Mouse (Mus musculus): Measurements from ENCODE around the gene Xylt1.

Xylt1 gene

GRCm38 (mm10) chr7:117522092-117522635 lies 141.4 kb downstream of the Xylt1 start:
- no peak for DNase-seq

DNA sequence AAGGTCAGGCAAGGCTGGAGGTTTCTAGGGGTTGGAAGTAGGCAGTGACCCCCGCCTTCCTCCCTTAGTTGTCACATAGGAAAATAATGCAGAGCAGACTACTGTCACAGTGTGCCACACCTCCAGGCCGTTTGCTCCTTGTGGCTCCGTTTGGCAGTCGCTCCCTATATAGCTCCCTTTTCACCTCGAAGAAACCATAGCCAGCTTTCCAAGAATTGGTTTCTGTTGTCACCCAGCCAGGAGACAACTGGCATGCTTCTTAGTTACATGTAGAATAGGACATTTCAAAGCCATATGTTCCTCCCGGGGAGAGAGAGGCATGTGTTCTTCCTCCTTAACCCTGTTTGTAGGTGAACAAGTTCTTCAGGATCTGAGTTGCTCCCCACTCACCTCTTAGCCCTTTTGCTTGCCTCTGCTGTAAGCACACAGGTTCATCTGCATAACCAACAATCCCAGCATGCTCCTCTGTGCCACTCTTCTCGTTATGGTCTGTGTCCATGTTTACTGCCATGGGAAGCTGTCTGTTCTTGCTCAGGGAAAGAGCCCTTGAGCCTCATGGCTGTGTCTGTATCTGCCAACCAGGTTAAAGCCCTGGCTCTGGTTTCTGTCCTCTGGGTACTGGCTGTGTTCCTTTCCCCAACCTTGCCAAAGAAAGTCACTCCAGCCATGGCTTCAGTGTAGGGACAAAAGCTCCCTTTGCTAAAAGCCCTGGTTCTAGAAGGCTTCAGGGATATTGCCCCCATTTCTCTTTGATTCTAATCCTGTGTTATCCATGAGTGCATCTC lies 143.8 kb downstream of the Xylt1 start:
- peak; percentile 48 to 63 for DNase-seq

GRCm38 (mm10) chr7:117525678-117526077 lies 144.9 kb downstream of the Xylt1 start:
- DNase-seq, result no peak

DNA sequence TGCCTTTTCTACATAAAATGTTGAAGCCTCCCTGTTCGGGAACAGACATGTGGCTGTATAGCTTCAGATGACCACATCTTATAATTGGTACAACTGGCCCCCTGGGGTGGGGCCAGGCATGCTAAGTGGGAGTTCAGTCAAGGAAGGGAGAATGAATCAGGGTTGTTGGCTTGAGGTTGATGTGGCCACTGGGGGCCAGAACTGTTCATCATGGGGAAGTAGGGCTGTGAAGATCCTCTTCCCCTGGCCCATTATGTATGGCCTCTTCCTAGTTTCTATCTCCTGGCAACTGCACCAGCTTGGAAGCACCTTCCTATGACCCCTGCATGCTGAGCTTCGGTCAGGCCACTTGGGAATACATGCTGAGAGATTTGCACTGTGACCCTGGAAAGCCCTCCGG lies 145.8 kb downstream of the Xylt1 start:
- no peak for DNase-seq

GRCm38 (mm10) chr7:117529787-117530655 lies 149.2 kb downstream of the Xylt1 start:
- DNase-seq, result no peak

DNA sequence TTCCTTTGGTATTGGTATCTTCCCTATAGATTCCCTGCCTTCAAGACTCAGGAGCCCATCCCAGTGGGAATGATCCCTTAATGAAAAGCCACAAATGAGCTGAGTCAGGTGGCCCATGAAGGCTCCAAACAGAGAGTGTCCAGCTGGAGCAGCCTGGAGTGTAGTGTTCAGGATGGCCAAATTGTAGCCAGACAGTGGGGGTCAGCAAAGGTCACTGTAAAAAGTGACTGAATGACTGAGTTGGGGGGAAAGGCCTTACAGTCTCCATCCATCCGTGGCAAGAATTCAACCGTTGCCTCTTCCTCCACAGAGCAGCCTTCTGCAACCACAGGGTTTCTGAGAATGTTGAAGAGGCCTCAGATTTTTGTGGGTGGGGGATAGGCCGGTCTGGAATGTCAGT lies 151.9 kb downstream of the Xylt1 start:
- no peak for DNase-seq

- no peak for DNase-seq
These were observed 152.4 kb downstream of the Xylt1 start for GRCm38 (mm10) chr7:117533164-117533563.

DNA sequence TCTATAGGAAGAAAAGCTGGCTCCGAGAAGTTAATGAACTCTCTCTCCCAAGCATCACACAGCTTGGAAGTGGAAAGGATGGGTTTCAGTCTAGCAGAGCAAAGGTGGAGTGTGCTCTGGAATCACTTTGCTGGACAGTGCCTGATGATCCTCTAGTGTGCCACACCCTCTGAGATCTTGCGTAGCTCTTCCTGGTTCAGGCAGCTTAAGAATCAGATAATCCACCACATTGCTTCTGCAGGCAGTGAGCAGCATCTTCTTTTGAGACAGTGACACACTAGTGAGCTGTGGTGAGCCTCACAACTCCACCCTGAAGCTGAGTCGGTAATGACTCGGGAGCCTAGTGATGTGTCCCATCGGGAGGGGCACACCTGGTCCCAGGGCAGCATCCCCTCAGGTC lies 159.2 kb downstream of the Xylt1 start:
- no peak for DNase-seq

DNA sequence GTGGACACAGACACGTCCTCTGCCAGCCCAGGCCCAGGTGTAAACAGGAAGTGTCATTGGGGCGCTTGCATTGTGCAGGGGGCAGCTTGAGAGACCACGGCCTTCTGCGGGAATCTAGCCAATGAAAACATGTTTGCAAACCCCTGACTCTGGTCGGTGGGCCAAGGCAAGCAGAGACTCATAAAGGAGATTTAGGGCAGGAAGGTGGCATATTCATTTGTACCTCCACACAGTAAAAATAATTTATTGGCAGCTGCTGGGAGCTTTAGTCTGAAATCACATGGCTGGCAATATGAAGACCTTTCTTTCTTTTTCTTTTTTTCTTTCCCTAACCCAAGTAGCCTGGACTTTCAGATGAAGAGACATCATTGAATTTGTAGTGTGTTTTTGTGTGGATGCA lies 159.6 kb downstream of the Xylt1 start:
- no peak for DNase-seq

DNA sequence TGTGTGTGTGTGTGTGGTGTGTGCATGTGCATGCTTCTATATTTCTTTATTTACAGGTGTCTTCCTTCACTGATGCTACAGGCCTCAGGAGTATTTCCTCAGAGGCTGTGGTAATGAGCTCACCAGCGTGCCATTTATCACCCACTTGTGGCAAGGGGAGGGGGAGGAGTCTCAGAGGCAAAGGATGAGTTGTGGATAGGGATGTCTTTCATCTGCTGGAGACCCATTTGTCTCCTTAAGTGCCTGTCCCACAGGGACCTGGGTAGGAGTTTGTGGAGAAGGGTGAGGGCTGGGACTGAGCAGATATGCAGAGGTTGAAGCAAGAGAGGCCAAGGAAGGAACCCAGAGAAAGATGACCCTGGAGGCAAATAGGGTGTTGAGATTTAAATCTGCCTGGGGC lies 160.3 kb downstream of the Xylt1 start:
- DNase-seq, result no peak

- DNase-seq, result no peak
These were observed 160.9 kb downstream of the Xylt1 start for GRCm38 (mm10) chr7:117541681-117542080.

DNA sequence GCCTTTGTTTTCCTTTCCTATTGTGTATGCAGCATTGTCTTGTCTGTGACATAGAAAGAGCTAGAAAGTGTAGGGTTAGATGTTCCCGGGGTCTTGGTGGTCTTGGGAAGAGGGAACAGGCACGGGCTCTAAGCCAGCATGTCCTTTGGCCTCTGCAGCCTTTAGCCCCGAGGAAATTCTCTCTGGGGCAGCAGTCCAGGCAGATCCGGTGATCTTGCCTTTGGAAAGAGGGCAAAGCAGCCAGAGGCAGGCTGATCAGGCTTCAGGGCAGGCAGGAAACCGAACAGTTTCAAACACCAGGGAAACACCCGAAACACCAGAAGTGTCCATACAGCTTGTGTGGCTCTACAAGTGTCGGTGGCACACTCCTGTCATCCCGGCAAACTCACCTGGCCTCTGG lies 162.3 kb downstream of the Xylt1 start:
- no peak for DNase-seq

DNA sequence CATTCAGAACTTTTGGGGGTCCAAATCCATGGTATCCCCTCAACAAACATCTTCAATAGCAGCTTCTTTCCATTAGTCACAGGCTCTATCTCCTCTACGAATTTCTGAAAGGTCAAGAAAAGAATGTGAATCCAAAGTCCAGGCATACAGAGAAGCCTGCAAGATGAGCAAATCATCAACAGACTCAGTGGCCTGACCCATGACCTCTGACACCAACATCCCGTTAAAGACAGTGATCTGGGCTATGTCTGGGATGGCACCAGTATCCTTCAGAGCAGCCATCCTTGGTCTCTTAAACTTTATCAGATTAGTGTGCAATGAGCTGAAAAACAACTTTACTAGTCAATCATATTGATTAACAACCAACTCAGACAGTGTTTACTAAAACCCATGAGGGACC lies 163.3 kb downstream of the Xylt1 start:
- no peak for DNase-seq

- peak; percentile 63 to 69 for DNase-seq
These were observed 167.5 kb downstream of the Xylt1 start for GRCm38 (mm10) chr7:117548301-117548700.

- DNase-seq, result peak; percentile 42 to 43
These were observed 170.3 kb downstream of the Xylt1 start for GRCm38 (mm10) chr7:117550916-117551549.

- DNase-seq, result no peak
These were observed 172.4 kb downstream of the Xylt1 start for GRCm38 (mm10) chr7:117553228-117553627.

GRCm38 (mm10) chr7:117555735-117556134 lies 175.0 kb downstream of the Xylt1 start:
- DNase-seq, result peak; percentile 51 to 56

DNA sequence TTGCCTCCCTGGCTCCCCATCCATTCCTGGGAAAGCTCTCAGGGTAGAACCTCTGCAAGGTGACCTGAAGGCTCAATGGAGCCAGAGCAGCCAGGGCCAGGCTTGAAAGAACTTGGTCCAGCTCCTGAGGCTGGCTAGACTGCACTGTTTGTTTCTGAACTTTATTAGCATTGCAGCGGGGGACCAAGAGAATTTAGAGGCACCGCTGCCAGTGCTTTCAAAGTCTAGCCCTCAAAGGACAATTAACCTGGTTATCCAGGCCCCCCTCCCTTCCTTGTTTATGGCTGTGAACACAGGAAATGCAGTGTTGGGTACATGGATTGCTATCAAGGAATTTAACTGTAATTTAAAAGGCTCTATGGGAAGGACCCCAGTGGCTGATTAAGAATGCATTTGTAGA lies 177.4 kb downstream of the Xylt1 start:
- DNase-seq, result no peak

GRCm38 (mm10) chr7:117559051-117559450 lies 178.3 kb downstream of the Xylt1 start:
- no peak for DNase-seq

DNA sequence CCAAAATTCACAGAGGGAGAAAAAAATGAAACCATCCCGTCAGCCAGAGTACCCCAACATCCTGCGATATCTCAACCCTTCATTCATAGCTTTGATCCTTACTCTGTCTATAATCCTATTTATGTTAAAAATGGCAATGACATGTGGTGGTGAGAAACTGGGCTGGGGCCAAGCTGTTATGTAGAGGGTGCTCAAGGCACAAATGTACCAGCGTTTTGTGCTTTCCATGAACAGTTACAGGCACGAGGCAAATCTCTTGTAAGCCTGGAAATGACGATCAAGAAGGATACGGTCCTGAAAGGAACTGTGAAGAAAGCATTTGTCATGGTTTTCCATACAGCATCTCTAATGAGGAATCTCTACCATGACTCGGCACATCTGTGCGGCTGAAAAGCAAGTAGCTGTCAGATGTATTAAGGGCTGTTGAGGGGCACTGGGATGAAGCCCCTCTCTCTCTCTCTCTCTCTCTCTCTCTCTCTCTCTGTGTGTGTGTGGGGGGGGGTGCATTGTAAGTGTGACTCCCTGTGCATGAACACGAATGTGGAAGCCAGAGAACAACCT lies 183.2 kb downstream of the Xylt1 start:
- no peak for DNase-seq

GRCm38 (mm10) chr7:117564627-117565026 lies 183.8 kb downstream of the Xylt1 start:
- no peak for DNase-seq

DNA sequence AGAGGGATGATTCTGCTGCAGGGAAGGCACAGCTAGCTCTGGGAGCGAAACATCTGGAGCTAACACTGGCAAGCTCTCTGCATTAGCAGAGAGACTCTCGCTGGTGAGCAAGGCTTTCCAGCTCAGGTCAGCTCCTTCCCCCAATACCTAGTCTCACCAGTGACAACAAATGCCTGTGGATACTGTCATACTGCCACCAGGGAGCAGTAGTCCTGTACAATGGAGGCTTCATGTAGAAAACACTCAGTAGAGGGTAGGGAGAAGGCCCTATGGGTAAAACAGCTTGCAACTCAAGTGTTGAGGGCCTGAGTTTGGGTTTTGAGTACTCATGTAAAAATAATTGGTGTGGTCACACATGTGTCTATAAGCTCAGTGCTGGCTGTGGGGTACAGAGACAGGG lies 185.3 kb downstream of the Xylt1 start:
- peak in 1 of 2 experiments; percentile 37 for DNase-seq

DNA sequence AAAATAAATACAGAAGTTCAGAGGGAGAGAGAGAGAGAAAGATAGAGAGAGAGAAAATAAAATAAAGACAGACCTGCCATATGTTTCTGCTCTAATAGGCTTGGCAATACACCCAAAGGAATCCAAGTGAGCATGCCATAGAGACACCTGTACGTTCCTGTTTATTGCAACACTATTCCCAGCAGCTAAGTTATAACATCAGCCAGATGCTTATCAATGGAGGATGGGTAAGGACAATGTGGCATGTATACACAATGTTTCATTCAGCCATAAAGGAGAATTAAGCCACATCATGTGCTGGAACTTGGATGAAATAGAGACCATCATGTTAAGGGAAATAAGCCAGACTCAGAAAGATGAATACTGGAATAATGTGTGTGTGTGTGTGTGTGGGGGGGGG lies 186.1 kb downstream of the Xylt1 start:
- DNase-seq, result no peak

Measured in cerebellum, postnatal 14 days (tissue).